Mouse (Mus musculus): Measurements from ENCODE around the gene Esp24.
"Not testable (repeated sequence)": the region's sequence is repeated elsewhere in the genome, so short reads cannot be mapped to it uniquely, and the experiment has no call there.

Esp24 gene

DNA sequence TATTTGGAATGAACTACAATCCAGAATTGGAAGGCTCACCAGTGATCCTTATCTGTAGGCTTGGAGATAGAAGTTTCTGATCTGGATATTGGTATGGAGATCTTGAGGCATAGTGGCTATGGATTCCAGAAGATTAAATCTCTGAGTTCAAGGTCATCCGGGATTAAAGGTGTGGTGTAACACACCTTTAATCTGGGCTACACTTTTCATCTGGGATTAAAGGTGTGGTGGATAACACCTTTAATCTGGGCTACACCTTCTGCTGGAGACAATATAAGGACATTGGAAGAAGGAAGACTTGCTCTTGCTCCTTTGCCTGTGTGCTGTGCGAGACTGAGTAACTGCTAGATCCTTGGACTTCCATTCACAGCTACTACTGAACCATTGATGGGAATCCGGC, at the start of gene Esp24:
TSS of gene Esp24 (plus strand) at position 301 of the 400 bp plus-strand sequence.
- DNase-seq (ENCODE audit: low read depth, low spot score), result not testable (repeated sequence)

DNA sequence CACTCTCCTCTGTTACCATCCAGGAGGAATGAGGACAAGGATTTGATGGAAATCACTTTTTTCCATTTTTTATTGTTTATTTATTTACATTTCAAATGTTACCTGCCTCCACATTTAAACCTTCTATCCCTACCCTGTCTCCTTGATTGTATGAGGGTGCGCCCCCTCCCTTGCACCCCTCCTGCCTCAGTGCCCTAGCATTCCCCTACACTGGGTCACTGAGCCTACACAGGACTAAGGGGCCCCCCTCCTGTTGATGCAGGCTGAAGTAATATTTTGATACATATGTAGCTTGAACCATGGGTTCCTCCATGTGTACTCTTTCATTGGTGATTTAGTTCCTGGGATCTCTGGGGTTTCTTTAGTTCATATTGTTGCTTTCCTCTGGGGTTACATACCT, 26.6 kb upstream of the Esp24 start:
- no peak for DNase-seq (ENCODE audit: low read depth, low spot score)

DNA sequence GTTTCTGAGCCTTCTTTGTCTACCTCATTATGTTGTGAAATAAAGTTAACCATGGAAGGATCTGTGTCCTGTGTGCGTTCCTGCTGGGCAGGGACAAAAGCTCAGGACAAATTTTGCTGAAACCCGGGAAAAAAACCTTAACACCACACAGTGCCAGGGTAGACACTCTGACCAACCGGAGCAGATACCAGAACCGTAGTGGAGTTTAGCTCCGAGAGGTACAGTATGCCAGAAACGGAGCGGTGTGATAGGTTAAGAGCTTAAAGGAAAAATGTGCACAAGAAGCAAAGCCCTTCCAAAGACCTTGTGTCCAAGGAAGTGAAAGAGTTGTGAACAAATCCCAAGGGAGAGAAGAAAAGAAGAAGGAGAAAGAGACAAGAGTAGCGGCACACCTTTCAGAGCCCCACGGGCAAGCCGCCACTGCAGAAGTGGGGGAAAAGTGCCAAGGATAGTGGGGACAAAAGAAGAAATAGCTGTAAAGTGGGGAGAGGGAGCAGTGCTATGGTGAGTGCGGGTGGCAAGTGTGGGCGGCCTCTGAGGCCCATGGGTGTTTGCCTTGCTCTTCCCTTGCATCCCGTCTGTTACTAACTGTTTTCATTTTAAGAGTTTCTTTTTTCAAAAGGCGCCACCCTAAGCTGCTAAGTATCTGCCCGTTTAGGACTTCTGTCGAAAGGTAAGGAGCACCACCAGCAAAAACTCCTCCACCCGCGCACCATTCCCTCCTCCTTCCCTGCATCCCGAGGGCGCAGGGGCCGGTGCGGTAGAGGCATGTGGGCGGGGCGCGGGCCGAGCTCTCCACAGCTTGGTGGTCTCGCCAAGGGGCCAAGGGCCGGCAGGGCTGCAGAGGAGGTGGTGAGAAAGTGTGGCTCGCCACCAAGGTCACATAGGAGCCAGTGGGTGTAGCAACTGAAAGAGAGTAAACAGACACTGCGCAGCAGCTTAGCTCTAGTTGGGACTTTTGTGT, 25.5 kb upstream of the Esp24 start:
- no peak for DNase-seq (ENCODE audit: low read depth, low spot score)

DNA sequence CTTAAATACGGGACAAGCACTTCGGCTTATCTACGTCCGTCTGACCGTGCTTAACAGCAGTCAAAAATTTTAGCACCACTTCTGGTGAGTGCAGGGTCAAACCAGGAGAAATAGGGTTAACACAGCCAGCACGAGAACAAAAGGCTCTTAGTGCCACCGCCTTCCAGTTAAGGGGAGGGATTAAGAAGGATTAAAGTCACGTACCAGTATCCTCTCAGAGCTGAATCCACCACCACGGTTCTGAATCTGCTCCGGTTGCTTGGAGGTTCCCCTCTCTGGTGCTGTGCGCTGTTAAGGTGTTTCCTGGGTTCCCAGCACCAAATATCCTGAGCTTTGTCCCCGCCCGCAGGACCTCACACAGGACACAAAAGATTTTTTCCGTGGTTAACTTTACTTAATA, 19.3 kb upstream of the Esp24 start:
- DNase-seq (ENCODE audit: low read depth, low spot score), result no peak

DNA sequence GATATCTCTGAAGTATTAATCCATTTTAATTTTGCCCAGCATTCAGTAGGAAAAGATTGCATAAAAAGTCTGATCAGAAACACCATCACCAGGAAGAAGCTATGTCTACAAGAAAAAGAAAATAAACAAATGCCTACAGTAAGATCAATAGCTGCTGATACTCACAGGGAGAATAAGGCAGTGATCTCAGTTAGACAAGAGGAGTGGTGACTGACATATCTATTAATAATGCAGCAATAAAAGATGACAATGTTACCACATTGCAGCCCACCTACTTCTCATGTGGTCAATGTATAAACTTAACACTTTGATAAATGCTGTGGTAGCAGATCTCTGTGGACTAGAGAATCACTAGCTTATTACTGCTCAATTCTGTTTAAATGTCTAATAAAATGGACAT, 6.7 kb downstream of the Esp24 start, which contains the start of gene Gm21903:
TSS of gene Gm21903 (minus strand) at position 101 of the 400 bp plus-strand sequence.
- no peak for DNase-seq (ENCODE audit: low read depth, low spot score)

DNA sequence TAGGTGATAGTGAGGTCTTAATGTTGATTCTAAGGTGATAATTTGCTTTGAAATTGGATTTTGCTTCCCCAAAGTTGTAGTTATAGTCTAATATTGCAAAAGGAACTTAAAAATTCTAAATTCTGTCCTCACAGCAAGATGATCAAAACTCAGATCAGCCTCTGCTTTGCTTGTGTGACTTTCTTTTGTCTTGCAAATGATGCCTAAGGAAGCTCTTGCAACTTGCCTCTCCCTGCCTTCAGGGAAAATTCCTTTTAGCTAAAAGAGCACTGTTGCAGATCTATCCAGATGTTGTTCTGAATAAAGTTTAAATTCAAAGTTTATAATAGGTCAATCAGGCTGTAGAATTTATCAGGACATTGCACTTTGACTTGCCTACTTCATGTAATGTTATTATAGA, 27.1 kb downstream of the Esp24 start:
- DNase-seq (ENCODE audit: low read depth, low spot score), result no peak

DNA sequence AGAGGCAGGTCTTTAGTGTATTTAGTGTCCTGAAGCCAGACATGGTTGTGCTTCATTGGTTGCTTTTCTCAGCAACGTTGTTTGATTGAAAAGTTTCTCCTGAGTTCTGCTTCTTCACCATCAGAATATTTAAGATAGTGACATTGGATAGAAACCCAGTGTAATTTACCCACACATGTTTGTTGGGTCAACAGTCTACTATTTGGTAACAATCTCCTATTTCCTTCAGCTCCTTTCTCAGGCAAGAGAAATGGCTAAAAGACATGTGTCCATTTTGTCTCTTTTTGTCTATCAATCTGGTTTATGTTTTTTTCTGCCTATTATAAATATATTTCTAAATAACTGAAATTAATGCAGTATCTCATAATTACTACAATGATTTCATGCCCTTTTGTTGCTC, 40.4 kb downstream of the Esp24 start, which contains the start of gene Esp23:
TSS of gene Esp23 (minus strand) at position 101 of the 400 bp plus-strand sequence.
- no peak for DNase-seq (ENCODE audit: low read depth, low spot score)
